Mouse (Mus musculus) forebrain, embryonic 16.5 days (tissue): ENCODE data around the gene Helz2. TPM values are rescaled to one million over a fixed set of nuclear protein-coding genes. Genes with fewer than 3 reads are reported as not detected.
"Not testable (repeated sequence)": the region's sequence is repeated elsewhere in the genome, so short reads cannot be mapped to it uniquely, and the experiment has no call there.

Experiments used
- ATAC-seq: fragments of 200-750 bp; cut with Nextera tagmentation; 2 replicates; pipeline ENCODE4 v1.8.0; 2017; ENCODE audit warnings: mild to moderate bottlenecking, moderate library complexity
- H3K27ac ChIP-seq: fragments of 300-500 bp; sonication (generic); 2 replicates; pipeline ENCODE4 v1.5.1; 2014; ENCODE audit warnings: low read length, control low read depth
- H3K27me3 ChIP-seq: fragments of 300-500 bp; sonication (generic); replicated peaks from 2 replicates; pipeline ENCODE4 v1.6.1; 2014; ENCODE audit warnings: low read length; ENCODE audit not compliant: control insufficient read depth, insufficient read depth
- H3K36me3 ChIP-seq: fragments of 300-500 bp; sonication (generic); 2 replicates; pipeline ENCODE4 v1.6.1; 2014; ENCODE audit not compliant: control insufficient read depth, insufficient read depth
- H3K4me1 ChIP-seq: fragments of 300-500 bp; sonication (generic); replicated peaks from 2 replicates; pipeline ENCODE4 v1.6.1; 2014; ENCODE audit warnings: low read length; ENCODE audit not compliant: control insufficient read depth, insufficient read depth
- H3K4me2 ChIP-seq: fragments of 300-500 bp; sonication (generic); 2 replicates; pipeline ENCODE4 v1.6.1; 2014; ENCODE audit warnings: mild to moderate bottlenecking, low read length, control low read depth
- H3K4me3 ChIP-seq: fragments of 300-500 bp; sonication (generic); replicated peaks from 2 replicates; pipeline ENCODE4 v1.5.1; 2014; ENCODE audit warnings: mild to moderate bottlenecking, low read length, control low read depth
- H3K9ac ChIP-seq: fragments of 300-500 bp; sonication (generic); replicated peaks from 2 replicates; pipeline ENCODE4 v1.6.1; 2014; ENCODE audit warnings: low read depth, low read length, control low read depth
- H3K9me3 ChIP-seq: fragments of 300-500 bp; sonication (generic); 2 replicates; pipeline ENCODE4 v1.6.1; 2016; ENCODE audit warnings: low read length; ENCODE audit not compliant: control insufficient read depth
- WGBS: fragments of 180-500 bp; shearing (Covaris S2); extraction: QIAGEN DNeasy Blood & Tissue Kit; methylation state at CpG from one replicate; pipeline ENCODE4 v1.1.7; 2014; 5-methylcytosine and 5-hydroxymethylcytosine counted together
- polyA plus RNA-seq: library from polyadenylated mRNA; unstranded; fragments of >200 nt; fragmentation: Nextera tagmentation; extraction: Ambion mirVana; gene quantifications from 2 replicates; pipeline ENCODE4 v1.2.1, GENCODE M21; 2015

Helz2 gene
- polyA plus RNA-seq, result 0.42 and 0.51 TPM in 2 replicates

DNA sequence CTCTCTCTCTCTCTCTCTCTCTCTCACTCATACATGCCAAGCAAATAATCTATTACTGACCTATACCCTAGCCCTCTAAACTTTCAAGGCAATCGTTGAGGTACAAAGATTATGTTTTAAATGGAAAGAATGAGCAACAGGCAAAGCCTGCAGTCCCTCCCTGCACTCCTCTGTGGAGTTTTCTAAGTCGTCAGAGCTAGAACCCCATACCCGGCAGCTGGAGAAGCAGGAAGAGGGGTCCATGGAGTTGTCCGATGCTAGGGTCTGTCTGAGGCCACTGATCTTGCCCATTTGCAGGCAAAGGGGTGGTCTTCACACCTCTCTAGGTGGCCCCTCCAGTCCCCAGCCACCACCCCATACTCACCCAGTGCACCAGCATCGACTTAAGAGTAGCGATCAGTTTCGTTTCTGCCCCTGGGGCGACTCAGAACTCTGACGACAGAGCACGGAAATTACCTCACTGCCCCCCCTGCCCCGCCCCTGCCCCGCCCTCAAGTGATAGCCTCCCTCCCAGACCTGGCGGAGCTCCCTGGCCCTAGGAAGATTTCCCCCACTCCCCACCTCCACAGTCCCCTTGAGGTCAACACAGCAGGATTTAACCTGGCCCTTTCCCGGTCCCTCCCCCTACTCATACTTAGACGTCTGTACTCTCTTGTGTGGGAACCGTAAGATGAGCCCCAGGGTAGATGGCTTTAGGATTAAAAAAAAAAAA lies at the start of gene Helz2:
Gene Helz2 (minus strand): TSS at position 426 of the 712 bp plus-strand sequence.
- peak within 1 kb of the TSS; percentile 44 for H3K4me2 ChIP-seq
- no peak for ATAC-seq
- no peak within 1 kb of the TSS for H3K27ac ChIP-seq
- H3K9me3 ChIP-seq, result no peaks in the 10 kb centered on the region
- peak within 1 kb of the TSS; percentile 34; the same call in 1 of the 2 replicates for H3K9ac ChIP-seq
- peak within 1 kb of the TSS; percentile 29 for H3K4me3 ChIP-seq
- no peaks in the 10 kb centered on the region for H3K27me3 ChIP-seq
- H3K4me1 ChIP-seq, result 0 out of 2 replicates have a peak, but pooled peaks cover 2% of the 10 kb centered on the region
- H3K36me3 ChIP-seq, result no peaks in the 10 kb centered on the region
- WGBS, result 16% methylated on average over 16 of the region's 16 CpGs

- Histone ChIP-seq H3K27me3 (no peaks in the 10 kb centered on the region), H3K36me3 (no peaks in the 10 kb centered on the region), H3K4me3 (no peak overlapping the region), H3K9ac (no peak overlapping the region), H3K4me1 (peaks cover 14% of the 10 kb centered on the region), H3K27ac (no peak overlapping the region), H3K4me2 (no peak overlapping the region), H3K9me3 (no peaks in the 10 kb centered on the region)
- 87% methylated on average over 1 of the region's 1 CpGs for WGBS
- no peak for ATAC-seq
Observed at GRCm38 (mm10) chr2:181290937-181291336, 49.1 kb upstream of the Helz2 start.

DNA sequence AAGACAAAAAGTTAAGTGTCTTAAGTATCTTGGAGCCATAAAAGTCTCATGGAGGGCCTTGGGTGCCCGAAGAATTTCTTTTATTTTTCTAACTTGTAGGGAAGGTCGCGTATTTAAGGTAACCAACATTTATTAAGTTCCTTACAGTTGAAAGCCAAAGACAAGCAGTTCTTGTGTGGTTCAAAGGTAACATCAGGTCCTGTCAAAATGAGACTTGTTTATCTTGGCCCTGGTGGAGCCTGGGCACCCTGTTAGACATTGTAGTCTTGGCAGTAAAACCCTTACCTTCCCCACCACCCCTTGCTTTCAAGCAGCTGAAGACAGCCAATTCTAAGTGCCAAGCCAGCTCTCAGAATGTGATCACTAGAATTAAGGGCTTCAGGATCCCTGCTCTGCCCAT lies 46.9 kb upstream of the Helz2 start:
- peak overlapping the region; percentile 50 for H3K4me3 ChIP-seq
- peak overlapping the region; percentile 57 for H3K4me2 ChIP-seq
- H3K36me3 ChIP-seq, result no peaks in the 10 kb centered on the region
- H3K27ac ChIP-seq, result no peak overlapping the region
- no peaks in the 10 kb centered on the region for H3K27me3 ChIP-seq
- no peak for ATAC-seq
- H3K9me3 ChIP-seq, result no peaks in the 10 kb centered on the region
- H3K4me1 ChIP-seq, result peaks cover 14% of the 10 kb centered on the region
- WGBS, result 89% methylated on average over 3 of the region's 3 CpGs
- H3K9ac ChIP-seq, result no peak overlapping the region

GRCm38 (mm10) chr2:181287958-181288350 lies 46.1 kb upstream of the Helz2 start, which contains the start of gene Gmeb2:
TSS of gene Gmeb2 (minus strand) at chr2:181288035.
- H3K9me3 ChIP-seq, H3K27me3 ChIP-seq, H3K36me3 ChIP-seq: not testable (repeated sequence)
- 0% methylated on average over 23 of the region's 38 CpGs for WGBS
- peak within 1 kb of the TSS; percentile 90 for H3K9ac ChIP-seq
- peak within 1 kb of the TSS; percentile 75 for H3K4me2 ChIP-seq
- peaks cover 14% of the 10 kb centered on the region for H3K4me1 ChIP-seq
- H3K4me3 ChIP-seq, result peak within 1 kb of the TSS; percentile 77
- ATAC-seq, result peak; percentile 97
- H3K27ac ChIP-seq, result peak within 1 kb of the TSS; percentile 98

GRCm38 (mm10) chr2:181287338-181287957 lies 45.6 kb upstream of the Helz2 start:
- Histone ChIP-seq H3K4me1 (peaks cover 14% of the 10 kb centered on the region), H3K4me3 (peak overlapping the region; percentile 77), H3K9ac (peak overlapping the region; percentile 90), H3K9me3 (no peaks in the 10 kb centered on the region), H3K27me3 (no peaks in the 10 kb centered on the region), H3K4me2 (peak overlapping the region; percentile 75), H3K36me3 (no peaks in the 10 kb centered on the region), H3K27ac (peak overlapping the region; percentile 98)
- under 1% methylated on average over 47 of the region's 71 CpGs for WGBS
- ATAC-seq, result peak; percentile 86

DNA sequence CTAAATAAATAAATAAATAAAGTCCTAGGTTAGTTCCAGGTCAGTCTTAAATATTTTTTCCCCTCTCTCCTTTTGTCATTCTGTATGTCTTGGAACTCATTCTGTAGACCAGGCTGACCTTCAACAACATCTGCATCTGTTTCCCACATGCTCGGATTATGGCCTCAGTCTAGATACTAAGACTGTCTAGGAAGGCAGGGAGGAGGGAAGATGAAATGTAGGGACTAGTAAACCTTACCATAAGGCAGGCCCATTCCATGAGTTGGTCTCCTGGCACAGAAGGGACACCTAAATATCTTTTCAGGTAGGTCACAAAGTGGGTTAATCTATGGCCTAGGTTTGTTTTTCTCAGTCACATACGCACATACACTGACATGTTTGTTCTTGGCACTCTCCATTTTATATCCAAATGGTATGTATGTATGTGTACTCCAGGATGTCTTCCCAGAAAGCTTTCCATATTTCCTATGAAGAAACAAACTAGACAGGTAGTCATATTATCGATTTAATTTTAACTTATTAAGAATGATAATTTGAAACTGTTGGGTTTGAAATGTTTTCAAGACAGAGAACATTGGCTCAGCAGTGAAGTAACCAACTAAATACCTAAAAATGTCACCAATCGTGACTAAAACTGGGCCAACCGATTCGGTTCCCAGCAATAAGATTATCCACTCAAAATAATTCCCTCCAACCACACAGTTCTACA lies 45.0 kb upstream of the Helz2 start:
- peak overlapping the region; percentile 75 for H3K4me2 ChIP-seq

GRCm38 (mm10) chr2:181279968-181280367 lies 38.1 kb upstream of the Helz2 start:
- peak; percentile 67 for ATAC-seq
- 47% methylated on average over 1 of the region's 1 CpGs for WGBS
- H3K36me3 ChIP-seq, result peaks cover 8% of the 10 kb centered on the region
- no peak overlapping the region for H3K4me3 ChIP-seq
- no peak overlapping the region for H3K9ac ChIP-seq
- H3K27ac ChIP-seq, result 0 out of 2 replicates have a peak overlapping the region, but pooled peaks have one; percentile 47
- peaks cover 6% of the 10 kb centered on the region for H3K4me1 ChIP-seq
- no peaks in the 10 kb centered on the region for H3K27me3 ChIP-seq
- H3K9me3 ChIP-seq, result no peaks in the 10 kb centered on the region
- no peak overlapping the region for H3K4me2 ChIP-seq

More for the DNA sequence above, 45.0 kb upstream of the Helz2 start:
- H3K4me3 ChIP-seq, result peak overlapping the region; percentile 77
- no peaks in the 10 kb centered on the region for H3K27me3 ChIP-seq
- peak overlapping the region; percentile 90 for H3K9ac ChIP-seq
- peak overlapping the region; percentile 98 for H3K27ac ChIP-seq
- no peaks in the 10 kb centered on the region for H3K9me3 ChIP-seq
- H3K36me3 ChIP-seq, result no peaks in the 10 kb centered on the region
- WGBS, result 56% methylated on average over 6 of the region's 6 CpGs
- H3K4me1 ChIP-seq, result peaks cover 14% of the 10 kb centered on the region
- ATAC-seq, result no peak

DNA sequence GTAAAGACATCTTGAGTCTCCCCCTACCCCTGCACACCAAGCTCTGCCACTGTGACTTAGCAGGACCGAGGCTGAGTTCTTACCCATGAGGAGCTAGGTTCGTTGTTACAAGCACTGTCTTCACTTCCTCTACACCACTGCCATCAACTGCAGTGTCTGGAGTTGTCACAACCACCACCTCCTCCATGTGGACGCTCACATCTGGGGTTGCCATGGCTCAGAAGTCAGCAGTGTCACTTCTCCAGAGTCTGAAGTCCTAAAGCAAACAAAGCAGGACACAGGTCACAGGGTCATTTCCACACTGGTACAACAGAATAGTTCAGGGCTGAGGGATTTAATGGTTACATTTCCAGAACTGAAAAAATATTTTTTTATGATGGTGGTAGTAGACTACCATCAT lies 36.0 kb upstream of the Helz2 start:
- Histone ChIP-seq H3K4me1 (peaks cover 6% of the 10 kb centered on the region), H3K9me3 (no peaks in the 10 kb centered on the region), H3K9ac (no peak overlapping the region), H3K27me3 (no peaks in the 10 kb centered on the region), H3K36me3 (peaks cover 15% of the 10 kb centered on the region), H3K4me2 (no peak overlapping the region), H3K27ac (no peak overlapping the region), H3K4me3 (no peak overlapping the region)
- WGBS, result 94% methylated on average over 3 of the region's 3 CpGs
- no peak for ATAC-seq

- Histone ChIP-seq H3K9ac (no peak overlapping the region), H3K36me3 (peaks cover 15% of the 10 kb centered on the region), H3K4me3 (no peak overlapping the region), H3K9me3 (no peaks in the 10 kb centered on the region), H3K27ac (no peak overlapping the region), H3K4me2 (no peak overlapping the region), H3K4me1 (peaks cover 6% of the 10 kb centered on the region), H3K27me3 (no peaks in the 10 kb centered on the region)
- ATAC-seq, result no peak
- WGBS, result 97% methylated on average over 1 of the region's 1 CpGs
Observed at GRCm38 (mm10) chr2:181276766-181277165, 34.9 kb upstream of the Helz2 start.
